Mouse (Mus musculus) hindbrain, embryonic 14.5 days (tissue): ENCODE results near the gene Tsc1. TPM values are rescaled to one million over a fixed set of nuclear protein-coding genes. Genes with fewer than 3 reads are reported as not detected.

ENCODE experiments used
- ATAC-seq: fragments of 200-750 bp; cut with Nextera tagmentation; 2 replicates; pipeline ENCODE4 v1.8.0; 2017; ENCODE audit warnings: moderate number of reproducible peaks, mild to moderate bottlenecking, moderate TSS enrichment, moderate library complexity; ENCODE audit not compliant: low FRiP score
- DNase-seq: peaks from one replicate; pipeline ENCODE4 v3.0.0-alpha.2; 2015; ENCODE audit warnings: low spot score
- H3K27ac ChIP-seq: fragments of 300-500 bp; sonication (generic); 2 replicates; pipeline ENCODE4 v1.5.1; 2014; ENCODE audit warnings: mild to moderate bottlenecking, moderate library complexity
- H3K27me3 ChIP-seq: fragments of 300-500 bp; sonication (generic); 2 replicates; pipeline ENCODE4 v1.6.1; 2014; ENCODE audit warnings: mild to moderate bottlenecking, low read length, mixed read lengths; ENCODE audit not compliant: control insufficient read depth, insufficient read depth
- H3K36me3 ChIP-seq: fragments of 300-500 bp; sonication (generic); replicated peaks from 2 replicates; pipeline ENCODE4 v1.6.1; 2014; ENCODE audit not compliant: control insufficient read depth, insufficient read depth
- H3K4me1 ChIP-seq: fragments of 300-500 bp; sonication (generic); replicated peaks from 2 replicates; pipeline ENCODE4 v1.6.1; 2014; ENCODE audit warnings: antibody characterized with exemption, low read length, mixed read lengths; ENCODE audit not compliant: control insufficient read depth, insufficient read depth
- H3K4me2 ChIP-seq: fragments of 300-500 bp; sonication (generic); replicated peaks from 2 replicates; pipeline ENCODE4 v1.6.1; 2014; ENCODE audit warnings: mild to moderate bottlenecking, moderate library complexity
- H3K4me3 ChIP-seq: fragments of 300-500 bp; sonication (generic); replicated peaks from 2 replicates; pipeline ENCODE4 v1.5.1; 2014; ENCODE audit warnings: mild to moderate bottlenecking, low read length
- H3K9ac ChIP-seq: fragments of 300-500 bp; sonication (generic); 2 replicates; pipeline ENCODE4 v1.6.1; 2014
- H3K9me3 ChIP-seq: fragments of 300-500 bp; sonication (generic); 2 replicates; pipeline ENCODE4 v1.6.1; 2016; ENCODE audit warnings: low read length; ENCODE audit not compliant: control insufficient read depth
- WGBS: fragments of 180-500 bp; shearing (Covaris S2); extraction: QIAGEN DNeasy Blood & Tissue Kit; methylation state at CpG from one replicate; pipeline ENCODE4 v1.1.7; 2014; 5-methylcytosine and 5-hydroxymethylcytosine counted together
- polyA plus RNA-seq: library from polyadenylated mRNA; unstranded; fragments of >200 nt; fragmentation: Nextera tagmentation; extraction: Ambion mirVana; gene quantifications from 2 replicates; pipeline ENCODE4 v1.2.1, GENCODE M21; 2014

Tsc1 gene
- 29.2 and 29.4 TPM in 2 replicates for polyA plus RNA-seq

- H3K4me2 ChIP-seq, result peak within 1 kb of the TSS; percentile 63
- H3K27ac ChIP-seq, result peak within 1 kb of the TSS; percentile 95
- 2% methylated on average over 46 of the region's 47 CpGs for WGBS
- H3K9me3 ChIP-seq, result no peaks in the 10 kb centered on the region
- ATAC-seq (peak; percentile 92), DNase-seq (peak; percentile 94)
- H3K27me3 ChIP-seq, result no peaks in the 10 kb centered on the region
- H3K4me3 ChIP-seq, result peak within 1 kb of the TSS; percentile 98
- peaks cover 27% of the 10 kb centered on the region for H3K4me1 ChIP-seq
- no peaks in the 10 kb centered on the region for H3K36me3 ChIP-seq
- peak within 1 kb of the TSS; percentile 94 for H3K9ac ChIP-seq
These were observed at the start of gene Tsc1 for GRCm38 (mm10) chr2:28640461-28641424. Tsc1 (plus strand) TSS chr2:28641228.

- H3K4me2 ChIP-seq, result no peak overlapping the region
- H3K4me3 ChIP-seq, result no peak overlapping the region
- no peak overlapping the region for H3K9ac ChIP-seq
- no peak for DNase-seq
- H3K9me3 ChIP-seq, result no peaks in the 10 kb centered on the region
- no peak overlapping the region for H3K27ac ChIP-seq
- H3K36me3 ChIP-seq, result no peaks in the 10 kb centered on the region
- WGBS, result 81% methylated on average over 2 of the region's 2 CpGs
- no peaks in the 10 kb centered on the region for H3K27me3 ChIP-seq
- no peak for ATAC-seq
- no peaks in the 10 kb centered on the region for H3K4me1 ChIP-seq
These were observed 49.5 kb upstream of the Tsc1 start for GRCm38 (mm10) chr2:28591479-28591878.

- no peak overlapping the region for H3K9ac ChIP-seq
- no peak overlapping the region for H3K4me2 ChIP-seq
- DNase-seq (peak; percentile 54), ATAC-seq (no peak)
- H3K36me3 ChIP-seq, result no peaks in the 10 kb centered on the region
- no peaks in the 10 kb centered on the region for H3K27me3 ChIP-seq
- no peaks in the 10 kb centered on the region for H3K4me1 ChIP-seq
- H3K27ac ChIP-seq, result no peak overlapping the region
- no peaks in the 10 kb centered on the region for H3K9me3 ChIP-seq
- WGBS, result 9% methylated on average over 15 of the region's 15 CpGs
- H3K4me3 ChIP-seq, result no peak overlapping the region
These were observed 48.2 kb upstream of the Tsc1 start for GRCm38 (mm10) chr2:28592809-28593208.

GRCm38 (mm10) chr2:28596021-28596420 lies 45.0 kb upstream of the Tsc1 start:
- H3K36me3 ChIP-seq, result no peaks in the 10 kb centered on the region
- DNase-seq, result no peak
- no peak overlapping the region for H3K4me3 ChIP-seq
- WGBS, result 79% methylated on average over 7 of the region's 7 CpGs
- H3K9me3 ChIP-seq, result no peaks in the 10 kb centered on the region
- ATAC-seq, result no peak
- H3K9ac ChIP-seq, result no peak overlapping the region
- H3K27me3 ChIP-seq, result no peaks in the 10 kb centered on the region
- H3K4me2 ChIP-seq, result no peak overlapping the region
- H3K4me1 ChIP-seq, result no peaks in the 10 kb centered on the region
- H3K27ac ChIP-seq, result no peak overlapping the region

GRCm38 (mm10) chr2:28596998-28597397 lies 44.0 kb upstream of the Tsc1 start:
- no peaks in the 10 kb centered on the region for H3K9me3 ChIP-seq
- no peaks in the 10 kb centered on the region for H3K4me1 ChIP-seq
- H3K9ac ChIP-seq, result no peak overlapping the region
- H3K36me3 ChIP-seq, result no peaks in the 10 kb centered on the region
- no peak overlapping the region for H3K4me3 ChIP-seq
- no peak for DNase-seq
- ATAC-seq, result no peak
- no peak overlapping the region for H3K4me2 ChIP-seq
- 87% methylated on average over 7 of the region's 7 CpGs for WGBS
- no peak overlapping the region for H3K27ac ChIP-seq
- no peaks in the 10 kb centered on the region for H3K27me3 ChIP-seq

GRCm38 (mm10) chr2:28597733-28598547 lies 43.1 kb upstream of the Tsc1 start:
- Histone ChIP-seq H3K27me3 (no peaks in the 10 kb centered on the region), H3K4me2 (no peak overlapping the region), H3K27ac (no peak overlapping the region), H3K9ac (no peak overlapping the region), H3K4me1 (no peaks in the 10 kb centered on the region), H3K9me3 (no peaks in the 10 kb centered on the region), H3K36me3 (no peaks in the 10 kb centered on the region), H3K4me3 (no peak overlapping the region)
- 72% methylated on average over 7 of the region's 7 CpGs for WGBS
- ATAC-seq (no peak), DNase-seq (no peak)

GRCm38 (mm10) chr2:28598692-28599568 lies 42.1 kb upstream of the Tsc1 start:
- Histone ChIP-seq H3K9me3 (no peaks in the 10 kb centered on the region), H3K27ac (no peak overlapping the region), H3K27me3 (no peaks in the 10 kb centered on the region), H3K4me3 (no peak overlapping the region), H3K4me1 (no peaks in the 10 kb centered on the region), H3K36me3 (no peaks in the 10 kb centered on the region), H3K9ac (no peak overlapping the region), H3K4me2 (no peak overlapping the region)
- ATAC-seq, result no peak
- WGBS, result 75% methylated on average over 12 of the region's 12 CpGs
- no peak for DNase-seq

- Histone ChIP-seq H3K4me2 (no peak overlapping the region), H3K36me3 (no peaks in the 10 kb centered on the region), H3K27me3 (no peaks in the 10 kb centered on the region), H3K9me3 (no peaks in the 10 kb centered on the region), H3K4me3 (no peak overlapping the region), H3K9ac (no peak overlapping the region), H3K27ac (no peak overlapping the region), H3K4me1 (no peaks in the 10 kb centered on the region)
- DNase-seq, result no peak
- 77% methylated on average over 6 of the region's 6 CpGs for WGBS
- ATAC-seq, result no peak
These were observed 41.5 kb upstream of the Tsc1 start for GRCm38 (mm10) chr2:28599569-28599900.
